Mouse (Mus musculus) intestine, embryonic 15.5 days (tissue): ENCODE data around the gene Syt15. TPM values are rescaled to one million over a fixed set of nuclear protein-coding genes. Genes with fewer than 3 reads are reported as not detected.
"Not testable (repeated sequence)": the region's sequence is repeated elsewhere in the genome, so short reads cannot be mapped to it uniquely, and the experiment has no call there.

Source experiments
- ATAC-seq: fragments of 200-750 bp; cut with Nextera tagmentation; 2 replicates; pipeline ENCODE4 v1.8.0; 2017; ENCODE audit warnings: moderate TSS enrichment, moderate library complexity
- H3K27ac ChIP-seq: fragments of 300-500 bp; sonication (generic); 2 replicates; pipeline ENCODE4 v1.5.1; 2015; ENCODE audit warnings: mild to moderate bottlenecking, inconsistent platforms
- H3K27me3 ChIP-seq: fragments of 300-500 bp; sonication (generic); replicated peaks from 2 replicates; pipeline ENCODE4 v1.6.1; 2015; ENCODE audit warnings: inconsistent platforms
- H3K36me3 ChIP-seq: fragments of 300-500 bp; sonication (generic); 2 replicates; pipeline ENCODE4 v1.6.1; 2015; ENCODE audit warnings: inconsistent platforms
- H3K4me1 ChIP-seq: fragments of 300-500 bp; sonication (generic); replicated peaks from 2 replicates; pipeline ENCODE4 v1.6.1; 2015; ENCODE audit warnings: inconsistent platforms
- H3K4me2 ChIP-seq: fragments of 300-500 bp; sonication (generic); replicated peaks from 2 replicates; pipeline ENCODE4 v1.6.1; 2015; ENCODE audit warnings: mild to moderate bottlenecking, inconsistent platforms
- H3K4me3 ChIP-seq: fragments of 300-500 bp; sonication (generic); replicated peaks from 2 replicates; pipeline ENCODE4 v1.5.1; 2015; ENCODE audit warnings: inconsistent platforms
- H3K9ac ChIP-seq: fragments of 300-500 bp; sonication (generic); 2 replicates; pipeline ENCODE4 v1.6.1; 2015; ENCODE audit warnings: inconsistent platforms
- H3K9me3 ChIP-seq: fragments of 300-500 bp; sonication (generic); 2 replicates; pipeline ENCODE4 v1.6.1; 2016; ENCODE audit warnings: inconsistent platforms
- WGBS: fragments of 180-500 bp; shearing (Covaris S2); methylation state at CpG from one replicate; pipeline ENCODE4 v1.1.7; 2015; 5-methylcytosine and 5-hydroxymethylcytosine counted together
- polyA plus RNA-seq: library from polyadenylated mRNA; unstranded; fragments of >200 nt; fragmentation: Nextera tagmentation; extraction: Ambion mirVana; gene quantifications from 2 replicates; pipeline ENCODE4 v1.2.1, GENCODE M21; 2015

Syt15 gene
- polyA plus RNA-seq, 1 experiment from 2014 or later, result 0.73 TPM

DNA sequence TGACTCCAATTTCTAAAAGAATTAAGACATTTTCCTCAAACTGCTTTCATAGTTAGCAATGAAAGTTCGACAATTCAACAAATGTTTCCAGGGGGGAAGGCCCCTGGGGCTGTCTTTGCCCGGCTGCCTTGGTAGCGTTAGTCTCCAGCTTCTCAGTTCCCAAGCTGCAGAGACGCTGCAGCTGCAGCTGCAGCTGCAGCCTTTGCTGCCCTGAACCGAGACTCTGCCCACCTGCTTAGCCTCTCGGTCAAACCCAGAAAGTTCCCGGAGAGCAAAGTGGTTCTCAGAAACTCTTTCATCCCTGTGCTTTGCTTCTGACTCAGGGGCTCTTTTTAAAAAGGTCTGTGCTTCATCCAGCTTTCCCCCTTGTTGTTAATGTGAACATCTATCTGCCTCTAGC lies 12.9 kb downstream of the Syt15 start:
- no peak for ATAC-seq
- no peaks in the 10 kb centered on the region for H3K27me3 ChIP-seq
- 74% methylated on average over 7 of the region's 7 CpGs for WGBS
- H3K4me2 ChIP-seq, result no peak overlapping the region
- H3K4me1 ChIP-seq, result peaks cover 2% of the 10 kb centered on the region; the same call in 1 of the 2 replicates
- no peaks in the 10 kb centered on the region for H3K36me3 ChIP-seq
- H3K4me3 ChIP-seq, result no peak overlapping the region
- no peak overlapping the region for H3K27ac ChIP-seq
- no peaks in the 10 kb centered on the region for H3K9me3 ChIP-seq
- no peak overlapping the region for H3K9ac ChIP-seq

DNA sequence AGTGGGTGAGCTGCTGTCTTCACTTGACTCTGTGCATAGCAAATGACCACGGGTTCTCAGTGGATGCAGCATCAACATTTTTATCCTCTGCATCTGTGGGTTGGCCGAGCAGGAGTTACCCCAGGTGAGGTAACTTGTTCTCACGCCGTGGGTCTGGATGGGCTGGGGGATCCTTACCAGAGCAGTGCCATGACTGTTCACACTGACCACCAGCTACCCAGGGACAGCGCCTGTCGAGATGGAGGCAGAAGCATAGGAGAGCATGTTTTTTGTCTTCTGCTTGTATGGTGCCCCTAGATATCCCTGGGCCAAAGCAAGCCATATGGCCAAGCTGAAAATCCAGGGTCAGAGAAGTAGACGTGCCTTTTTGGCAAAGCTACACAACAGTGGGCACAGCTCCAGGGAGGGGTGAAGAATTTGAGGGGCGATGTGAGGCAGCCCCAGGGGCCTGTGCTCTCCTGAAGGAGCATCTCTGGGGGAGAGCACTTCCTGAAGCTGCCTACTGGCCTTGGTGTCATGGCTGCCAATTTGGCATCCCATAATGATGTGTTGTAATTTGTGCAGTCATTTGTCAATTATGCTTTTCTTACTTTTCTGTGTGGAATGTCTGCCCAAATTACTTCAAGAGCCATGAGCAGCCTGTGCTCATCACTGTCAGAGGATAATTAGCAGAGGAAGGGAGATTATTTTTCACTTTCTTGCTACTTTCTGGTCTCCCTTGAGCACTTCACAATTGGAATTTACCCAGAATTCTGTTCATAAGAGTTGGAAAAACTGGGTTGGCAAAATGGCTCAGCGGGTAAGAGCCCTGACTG lies 13.7 kb downstream of the Syt15 start:
- WGBS, result 83% methylated on average over 9 of the region's 9 CpGs
- H3K27ac ChIP-seq, result no peak overlapping the region
- H3K27me3 ChIP-seq, result no peaks in the 10 kb centered on the region
- H3K36me3 ChIP-seq, result no peaks in the 10 kb centered on the region
- peaks cover 2% of the 10 kb centered on the region; the same call in 1 of the 2 replicates for H3K4me1 ChIP-seq
- ATAC-seq, result no peak
- H3K4me3 ChIP-seq, result no peak overlapping the region
- no peak overlapping the region for H3K9ac ChIP-seq
- H3K4me2 ChIP-seq, result no peak overlapping the region
- no peaks in the 10 kb centered on the region for H3K9me3 ChIP-seq

DNA sequence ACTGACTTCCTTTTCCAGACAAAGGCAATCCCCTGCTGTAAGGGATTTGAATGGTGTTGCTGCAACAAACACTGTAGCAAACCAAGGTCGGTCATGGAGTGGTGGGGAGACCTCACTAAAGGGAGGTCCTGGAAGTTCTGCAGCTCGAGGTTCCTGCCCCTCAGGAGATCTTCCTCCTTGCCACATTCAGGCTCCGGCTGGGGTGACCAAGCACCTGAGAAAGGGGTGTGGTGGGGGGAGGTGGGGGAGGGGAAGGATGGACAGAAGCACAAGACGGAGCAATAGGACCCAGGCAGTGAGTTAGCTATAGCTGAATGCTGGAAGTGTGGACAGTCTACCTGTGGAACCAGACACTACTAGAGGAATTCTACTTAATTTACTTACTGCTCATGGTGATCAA lies 14.5 kb downstream of the Syt15 start:
- Histone ChIP-seq H3K36me3 (no peaks in the 10 kb centered on the region), H3K4me3 (no peak overlapping the region), H3K27ac (no peak overlapping the region), H3K9ac (no peak overlapping the region), H3K4me1 (peaks cover 2% of the 10 kb centered on the region; the same call in 1 of the 2 replicates), H3K27me3 (no peaks in the 10 kb centered on the region), H3K4me2 (no peak overlapping the region), H3K9me3 (no peaks in the 10 kb centered on the region)
- 67% methylated on average over 4 of the region's 4 CpGs for WGBS
- ATAC-seq, result no peak

GRCm38 (mm10) chr14:34234630-34235380 lies 15.4 kb downstream of the Syt15 start:
- no peak overlapping the region for H3K27ac ChIP-seq
- no peaks in the 10 kb centered on the region for H3K36me3 ChIP-seq
- no peaks in the 10 kb centered on the region for H3K9me3 ChIP-seq
- peak overlapping the region; percentile 26; the same call in 1 of the 2 replicates for H3K9ac ChIP-seq
- peak overlapping the region; percentile 75 for H3K4me2 ChIP-seq
- WGBS, result 7% methylated on average over 16 of the region's 16 CpGs
- peak; percentile 98 for ATAC-seq
- H3K4me1 ChIP-seq, result peaks cover 2% of the 10 kb centered on the region; the same call in 1 of the 2 replicates
- H3K27me3 ChIP-seq, result no peaks in the 10 kb centered on the region
- H3K4me3 ChIP-seq, result peak overlapping the region; percentile 27

DNA sequence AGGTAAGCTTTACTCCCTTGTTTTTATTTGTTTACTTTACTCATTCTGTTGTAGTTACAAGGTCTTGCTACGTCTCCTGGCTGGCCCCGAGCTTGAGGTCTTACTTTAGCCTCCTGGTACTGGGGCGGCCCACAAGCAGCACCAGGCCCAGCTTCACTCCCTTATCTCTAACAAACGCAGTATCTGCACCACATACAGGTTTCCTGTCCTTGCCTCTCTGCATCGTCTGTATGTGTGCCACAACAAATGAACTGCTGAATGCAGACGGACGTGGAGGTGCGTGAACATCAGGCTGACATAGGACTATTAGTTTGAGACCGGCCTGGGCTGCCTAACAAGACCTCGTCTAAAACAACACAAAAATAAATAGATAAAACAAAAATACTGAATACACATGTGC lies 20.9 kb downstream of the Syt15 start:
- H3K4me3 ChIP-seq, result no peak overlapping the region
- no peak overlapping the region for H3K27ac ChIP-seq
- no peak for ATAC-seq
- H3K36me3 ChIP-seq, result no peaks in the 10 kb centered on the region
- H3K9me3 ChIP-seq, result no peaks in the 10 kb centered on the region
- no peaks in the 10 kb centered on the region for H3K4me1 ChIP-seq
- H3K27me3 ChIP-seq, result no peaks in the 10 kb centered on the region
- no peak overlapping the region for H3K4me2 ChIP-seq
- 62% methylated on average over 10 of the region's 10 CpGs for WGBS
- no peak overlapping the region for H3K9ac ChIP-seq

- H3K9me3 ChIP-seq, result no peaks in the 10 kb centered on the region
- H3K4me1 ChIP-seq, result no peaks in the 10 kb centered on the region
- no peak overlapping the region for H3K27ac ChIP-seq
- H3K4me2 ChIP-seq, result no peak overlapping the region
- no peak overlapping the region for H3K9ac ChIP-seq
- ATAC-seq, result no peak
- no peak overlapping the region for H3K4me3 ChIP-seq
- 39% methylated on average over 6 of the region's 6 CpGs for WGBS
- no peaks in the 10 kb centered on the region for H3K36me3 ChIP-seq
- no peaks in the 10 kb centered on the region for H3K27me3 ChIP-seq
Measured at GRCm38 (mm10) chr14:34240676-34241075, 21.3 kb downstream of the Syt15 start.

DNA sequence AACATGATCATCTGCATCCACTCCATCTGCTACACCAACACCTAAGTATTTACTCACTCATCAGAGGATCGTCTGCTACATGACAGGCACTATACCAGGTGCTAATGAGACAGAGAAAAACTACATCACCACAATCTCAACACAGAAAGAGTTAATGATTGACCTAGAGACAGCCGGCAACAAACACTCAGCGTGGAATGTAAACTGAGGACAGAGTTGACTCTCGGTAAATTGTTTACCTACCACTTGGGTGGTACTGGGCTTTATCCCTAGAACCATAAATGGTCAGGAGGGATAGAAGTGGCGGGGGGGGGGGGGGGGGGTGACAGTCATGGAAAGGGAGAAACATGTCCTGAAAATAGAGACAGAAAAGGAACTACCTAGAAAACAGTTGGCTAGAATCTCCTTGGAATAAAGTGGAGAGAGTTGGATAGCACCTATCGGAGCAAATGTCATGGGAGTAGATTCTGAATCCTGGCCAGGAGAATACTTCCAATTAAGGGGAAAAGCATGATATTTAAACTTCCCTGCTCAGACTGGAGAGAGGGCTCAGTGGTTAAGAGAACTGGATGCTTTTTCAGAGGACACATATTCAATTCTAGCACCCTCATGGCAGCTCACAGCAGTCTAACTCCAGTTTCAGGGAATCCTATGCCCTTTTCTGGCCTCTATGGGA lies 33.2 kb downstream of the Syt15 start:
- H3K36me3 ChIP-seq, result no peaks in the 10 kb centered on the region
- H3K9ac ChIP-seq, result no peak overlapping the region
- H3K4me1 ChIP-seq, result no peaks in the 10 kb centered on the region; the same call in 1 of the 2 replicates
- no peak overlapping the region for H3K4me3 ChIP-seq
- no peak overlapping the region for H3K27ac ChIP-seq
- WGBS, result 38% methylated on average over 5 of the region's 6 CpGs
- peak; percentile 47; the same call in 1 of the 2 replicates for ATAC-seq
- no peak overlapping the region for H3K4me2 ChIP-seq
- H3K27me3 ChIP-seq, result no peaks in the 10 kb centered on the region
- H3K9me3 ChIP-seq, result no peaks in the 10 kb centered on the region

- Histone ChIP-seq H3K4me1 (no peaks in the 10 kb centered on the region; the same call in 1 of the 2 replicates), H3K27me3 (no peaks in the 10 kb centered on the region), H3K4me2 (no peak overlapping the region), H3K27ac (no peak overlapping the region), H3K36me3 (no peaks in the 10 kb centered on the region), H3K4me3 (no peak overlapping the region), H3K9ac (no peak overlapping the region), H3K9me3 (no peaks in the 10 kb centered on the region)
- no peak for ATAC-seq
- 79% methylated on average over 4 of the region's 4 CpGs for WGBS
Measured at GRCm38 (mm10) chr14:34253261-34253660, 33.9 kb downstream of the Syt15 start.

DNA sequence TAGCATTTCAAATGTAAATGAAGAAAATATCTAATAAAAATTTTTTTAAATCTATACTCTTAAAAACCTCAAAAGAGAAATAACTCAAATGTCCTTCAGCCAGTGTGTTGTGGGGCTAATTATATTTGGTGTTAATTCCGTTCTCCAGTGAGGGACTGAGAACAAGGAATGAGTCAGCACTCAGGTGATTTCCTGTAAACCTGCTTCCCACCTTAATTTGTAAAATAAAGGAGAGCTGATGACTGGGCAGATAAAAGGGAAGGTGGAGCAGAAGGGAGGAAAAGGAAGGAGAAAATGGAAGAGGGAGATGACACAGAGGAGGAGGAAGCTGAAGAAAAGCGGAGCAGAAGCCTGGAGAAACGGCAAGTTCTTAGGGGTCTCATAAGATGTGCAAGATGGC lies 39.1 kb downstream of the Syt15 start:
- H3K9me3 ChIP-seq, H3K36me3 ChIP-seq, ATAC-seq, H3K4me1 ChIP-seq, H3K4me2 ChIP-seq, H3K9ac ChIP-seq, H3K27ac ChIP-seq, H3K27me3 ChIP-seq, H3K4me3 ChIP-seq: not testable (repeated sequence)
- 69% methylated on average over 3 of the region's 3 CpGs for WGBS

DNA sequence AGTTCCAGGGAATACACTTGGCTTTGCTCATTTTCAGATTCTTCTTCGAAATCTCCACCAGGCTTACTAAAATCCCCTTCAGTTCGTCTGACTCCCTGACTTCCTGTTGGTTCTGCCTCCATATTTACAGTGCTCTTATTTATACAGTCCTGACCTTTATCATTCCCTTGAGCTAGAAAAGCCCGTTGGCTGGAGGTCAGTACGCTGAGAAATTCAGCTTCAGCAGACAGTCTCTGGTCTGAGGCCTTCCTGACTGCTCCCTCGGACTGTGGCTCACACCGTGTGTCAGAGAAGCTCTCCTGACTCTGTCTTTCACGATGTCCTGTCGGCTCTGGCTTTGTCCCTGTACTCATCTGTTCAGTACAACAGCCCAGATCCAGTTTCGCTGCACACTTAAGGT lies 48.7 kb downstream of the Syt15 start:
- WGBS, result 49% methylated on average over 9 of the region's 9 CpGs
- Histone ChIP-seq H3K9ac (no peak overlapping the region), H3K36me3 (no peaks in the 10 kb centered on the region), H3K9me3 (no peaks in the 10 kb centered on the region), H3K27ac (no peak overlapping the region), H3K27me3 (no peaks in the 10 kb centered on the region), H3K4me2 (no peak overlapping the region), H3K4me3 (no peak overlapping the region), H3K4me1 (no peaks in the 10 kb centered on the region)
- no peak for ATAC-seq

DNA sequence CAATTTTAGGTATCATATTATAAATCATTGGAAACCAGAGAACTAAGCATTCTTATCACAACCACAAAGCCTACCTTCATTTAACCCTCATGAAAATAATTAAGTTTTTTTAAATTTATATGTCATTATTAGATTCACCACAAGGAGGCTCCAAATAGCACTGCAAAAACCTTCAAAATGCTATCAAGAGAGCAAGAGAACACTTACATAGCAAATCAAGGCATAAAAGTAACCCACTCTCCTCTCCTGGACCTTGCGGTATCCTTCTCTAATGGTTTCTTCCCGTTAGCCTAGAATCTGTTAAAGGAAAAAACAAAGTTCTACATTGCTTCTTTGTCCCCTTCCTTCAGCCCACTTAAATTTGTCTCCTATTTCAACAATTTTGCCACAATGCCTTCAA lies 53.9 kb downstream of the Syt15 start:
- Histone ChIP-seq H3K9ac (no peak overlapping the region), H3K36me3 (no peaks in the 10 kb centered on the region), H3K4me2 (no peak overlapping the region), H3K9me3 (no peaks in the 10 kb centered on the region), H3K4me1 (0 out of 2 replicates have a peak, but pooled peaks cover 3% of the 10 kb centered on the region), H3K4me3 (no peak overlapping the region), H3K27me3 (no peaks in the 10 kb centered on the region), H3K27ac (no peak overlapping the region)
- 36% methylated on average over 2 of the region's 2 CpGs for WGBS
- no peak for ATAC-seq

GRCm38 (mm10) chr14:34274141-34274540 lies 54.7 kb downstream of the Syt15 start:
- no peak overlapping the region for H3K4me3 ChIP-seq
- H3K9me3 ChIP-seq, result no peaks in the 10 kb centered on the region
- H3K4me1 ChIP-seq, result 0 out of 2 replicates have a peak, but pooled peaks cover 3% of the 10 kb centered on the region
- no peaks in the 10 kb centered on the region for H3K36me3 ChIP-seq
- H3K27ac ChIP-seq, result no peak overlapping the region
- no peaks in the 10 kb centered on the region for H3K27me3 ChIP-seq
- no peak overlapping the region for H3K9ac ChIP-seq
- H3K4me2 ChIP-seq, result no peak overlapping the region
- 78% methylated on average over 3 of the region's 3 CpGs for WGBS
- 0 out of 2 replicates have a peak, but pooled peaks have one; percentile 35 for ATAC-seq
